Mouse (Mus musculus): ENCODE results near the gene Ackr3. TPM values are rescaled to one million over a fixed set of nuclear protein-coding genes. Genes with fewer than 3 reads are reported as not detected.

Gene Ackr3
- total RNA-seq (2023), result 11.7 to 13.6 TPM (median 12.4 TPM) in 4 replicates

GRCm38 (mm10) chr1:90203783-90204690 lies at the start of gene Ackr3:
Gene Ackr3, plus strand, starts transcription at chr1:90203980.

Other genes starting within 250 kb of the Ackr3 start
- not detected in 4 replicates for gene Asb18, start 189.3 kb upstream of the Ackr3 start, total RNA-seq (2023)
- not detected in 4 replicates for gene Iqca, start 50.6 kb upstream of the Ackr3 start, total RNA-seq (2023)